Mouse (Mus musculus) limb, embryonic 10.5 days (tissue): ENCODE results near the gene Macrod2. TPM values are rescaled to one million over a fixed set of nuclear protein-coding genes. Genes with fewer than 3 reads are reported as not detected.
A peak's percentile ranks its signal among the peaks of the same experiment; 100 is the strongest.

Source experiments
- DNase-seq: peaks from one replicate; pipeline ENCODE4 v3.0.0-alpha.2; 2017; ENCODE audit warnings: low spot score
- H3K27ac ChIP-seq: fragments of 300-500 bp; sonication (generic); 2 replicates; pipeline ENCODE4 v1.5.1; 2016; ENCODE audit warnings: mild to moderate bottlenecking
- H3K27me3 ChIP-seq: fragments of 300-500 bp; sonication (generic); 2 replicates; pipeline ENCODE4 v1.6.1; 2016; ENCODE audit warnings: low read depth, mild to moderate bottlenecking; ENCODE audit not compliant: poor library complexity, severe bottlenecking
- H3K36me3 ChIP-seq: fragments of 300-500 bp; sonication (generic); 2 replicates; pipeline ENCODE4 v1.6.1; 2016; ENCODE audit warnings: mild to moderate bottlenecking, moderate library complexity
- H3K4me1 ChIP-seq: fragments of 300-500 bp; sonication (generic); 2 replicates; pipeline ENCODE4 v1.6.1; 2016
- H3K4me3 ChIP-seq: fragments of 300-500 bp; sonication (generic); 2 replicates; pipeline ENCODE4 v1.5.1; 2016; ENCODE audit warnings: mild to moderate bottlenecking, moderate library complexity
- H3K9me3 ChIP-seq: fragments of 300-500 bp; sonication (generic); replicated peaks from 2 replicates; pipeline ENCODE4 v1.6.1; 2016; ENCODE audit warnings: mild to moderate bottlenecking
- WGBS: fragments of 180-500 bp; shearing (Covaris S2); methylation state at CpG from one replicate; pipeline ENCODE4 v1.1.7; 2016; 5-methylcytosine and 5-hydroxymethylcytosine counted together
- polyA plus RNA-seq: library from polyadenylated mRNA; unstranded; fragments of >200 nt; fragmentation: Nextera tagmentation; extraction: Ambion mirVana; gene quantifications from 2 replicates; pipeline ENCODE4 v1.2.1, GENCODE M21; 2016

Gene Macrod2
- polyA plus RNA-seq, 1 experiment from 2014 or later: 42.7 TPM

- Histone ChIP-seq H3K27me3 (no peaks in the 10 kb centered on the region), H3K4me3 (no peak overlapping the region), H3K27ac (no peak overlapping the region), H3K36me3 (no peaks in the 10 kb centered on the region), H3K9me3 (no peaks in the 10 kb centered on the region), H3K4me1 (no peaks in the 10 kb centered on the region)
- WGBS: 77% methylated on average over 2 of the region's 2 CpGs
- DNase-seq: no peak
Measured at GRCm38 (mm10) chr2:140621730-140622337, 226.7 kb downstream of the Macrod2 start.

DNA sequence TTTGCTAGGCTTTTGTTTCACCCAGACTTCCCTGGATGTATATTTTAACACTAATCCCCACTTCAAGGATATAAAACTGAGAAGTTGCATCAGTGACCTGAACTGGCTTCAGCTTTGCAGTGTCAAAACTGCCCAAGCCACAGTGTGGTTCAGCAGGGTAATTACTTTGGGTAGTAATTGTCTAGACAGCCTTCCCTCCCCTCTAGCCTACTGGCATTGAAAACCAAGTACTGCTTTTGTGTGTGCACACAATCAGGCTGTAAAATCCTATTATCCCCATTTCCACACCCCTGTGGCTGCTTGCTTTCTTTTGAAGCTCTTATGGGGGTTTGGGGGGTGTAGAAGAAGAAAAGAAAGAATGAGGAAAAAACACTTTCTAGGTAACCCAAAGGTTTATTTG lies 258.4 kb downstream of the Macrod2 start:
- DNase-seq: no peak
- Histone ChIP-seq H3K9me3 (no peaks in the 10 kb centered on the region), H3K36me3 (peaks cover 10% of the 10 kb centered on the region), H3K27me3 (no peaks in the 10 kb centered on the region), H3K27ac (no peak overlapping the region), H3K4me1 (peaks cover 3% of the 10 kb centered on the region; the same call in 1 of the 2 replicates), H3K4me3 (no peak overlapping the region)

DNA sequence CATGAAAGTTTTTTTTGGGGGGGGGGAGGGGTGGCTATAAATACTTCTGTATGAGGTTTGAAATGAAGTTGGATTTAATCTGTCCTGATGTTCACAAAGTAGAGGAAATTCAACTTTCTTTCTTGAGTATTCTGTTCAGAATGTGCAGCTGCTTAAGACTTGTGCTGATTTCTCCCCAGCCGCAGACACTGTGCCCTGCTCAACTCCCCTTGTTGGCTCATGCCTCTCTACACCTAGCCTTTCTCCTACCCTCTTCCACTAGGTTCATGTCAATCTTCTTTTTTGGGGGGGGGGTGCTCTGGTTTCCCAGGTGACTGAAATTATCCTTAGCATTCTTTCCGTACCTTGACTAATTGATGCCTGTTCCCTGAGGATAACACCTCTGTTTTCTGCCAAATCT lies 258.9 kb downstream of the Macrod2 start:
- peaks cover 15% of the 10 kb centered on the region for H3K36me3 ChIP-seq
- H3K27me3 ChIP-seq: no peaks in the 10 kb centered on the region
- no peak for DNase-seq
- 79% methylated on average over 2 of the region's 2 CpGs for WGBS
- H3K9me3 ChIP-seq: no peaks in the 10 kb centered on the region
- H3K4me1 ChIP-seq: peaks cover 3% of the 10 kb centered on the region; the same call in 1 of the 2 replicates
- no peak overlapping the region for H3K4me3 ChIP-seq
- H3K27ac ChIP-seq: no peak overlapping the region

GRCm38 (mm10) chr2:140662673-140663072 lies 267.6 kb downstream of the Macrod2 start:
- no peak for DNase-seq
- Histone ChIP-seq H3K4me3 (no peak overlapping the region), H3K4me1 (peaks cover 21% of the 10 kb centered on the region), H3K27ac (no peak overlapping the region), H3K27me3 (no peaks in the 10 kb centered on the region), H3K36me3 (peaks cover 73% of the 10 kb centered on the region), H3K9me3 (no peaks in the 10 kb centered on the region)
- 93% methylated on average over 5 of the region's 5 CpGs for WGBS

DNA sequence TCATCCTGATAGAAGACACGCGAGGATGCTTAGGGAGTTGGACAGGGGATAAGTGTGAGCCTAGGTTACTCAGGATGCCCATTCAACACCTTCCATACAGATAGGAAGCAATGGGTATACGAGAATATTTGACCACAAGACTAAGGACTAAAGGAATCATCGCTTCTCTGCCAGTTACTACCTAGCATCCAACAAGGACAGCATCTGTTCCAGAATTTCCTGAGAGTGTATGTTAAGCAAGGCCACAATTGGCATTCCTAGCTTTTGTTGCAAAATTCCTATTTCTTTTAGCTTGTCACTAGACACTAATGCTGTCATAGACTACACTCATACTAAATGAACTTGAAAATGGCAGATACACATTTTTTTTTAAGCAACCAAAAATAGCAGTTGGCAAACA lies 269.3 kb downstream of the Macrod2 start:
- Histone ChIP-seq H3K36me3 (peaks cover 57% of the 10 kb centered on the region), H3K9me3 (no peaks in the 10 kb centered on the region)
- WGBS: 90% methylated on average over 4 of the region's 4 CpGs

DNA sequence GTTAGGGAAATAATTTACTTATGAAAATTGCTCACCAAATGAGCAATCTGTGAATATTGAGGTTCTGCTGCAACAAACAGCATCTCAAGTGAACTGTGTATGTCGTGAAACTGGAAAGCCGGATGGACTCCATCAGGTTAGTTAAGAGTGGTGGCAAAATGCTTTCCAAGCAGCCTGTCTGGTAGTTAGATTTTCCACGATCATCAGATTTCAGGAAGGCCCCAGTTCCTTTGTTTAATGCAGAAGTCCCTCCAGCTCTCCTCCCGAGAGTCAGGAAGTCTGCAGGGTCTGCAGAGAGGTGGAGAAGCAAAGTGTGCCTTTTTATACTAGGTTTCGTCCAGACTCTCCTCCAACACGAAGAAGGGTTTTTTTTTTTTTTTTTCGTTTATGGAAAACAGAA lies 271.7 kb downstream of the Macrod2 start:
- peaks cover 46% of the 10 kb centered on the region for H3K4me1 ChIP-seq
- H3K27ac ChIP-seq: peak overlapping the region; percentile 84
- H3K4me3 ChIP-seq: peak overlapping the region; percentile 67
- no peaks in the 10 kb centered on the region for H3K9me3 ChIP-seq
- H3K27me3 ChIP-seq: no peaks in the 10 kb centered on the region
- 33% methylated on average over 7 of the region's 7 CpGs for WGBS
- H3K36me3 ChIP-seq: peaks cover 33% of the 10 kb centered on the region
- DNase-seq: peak; percentile 41

More for the DNA sequence above, 269.3 kb downstream of the Macrod2 start:
- no peak overlapping the region for H3K27ac ChIP-seq
- H3K27me3 ChIP-seq: no peaks in the 10 kb centered on the region
- peaks cover 38% of the 10 kb centered on the region for H3K4me1 ChIP-seq
- no peak for DNase-seq
- H3K4me3 ChIP-seq: no peak overlapping the region

- Histone ChIP-seq H3K9me3 (no peaks in the 10 kb centered on the region), H3K27ac (peak overlapping the region; percentile 84), H3K4me3 (peak overlapping the region; percentile 67), H3K27me3 (no peaks in the 10 kb centered on the region), H3K4me1 (peaks cover 46% of the 10 kb centered on the region), H3K36me3 (peaks cover 27% of the 10 kb centered on the region)
- 56% methylated on average over 13 of the region's 13 CpGs for WGBS
- DNase-seq: no peak
Measured at GRCm38 (mm10) chr2:140667261-140668047, 272.3 kb downstream of the Macrod2 start.

DNA sequence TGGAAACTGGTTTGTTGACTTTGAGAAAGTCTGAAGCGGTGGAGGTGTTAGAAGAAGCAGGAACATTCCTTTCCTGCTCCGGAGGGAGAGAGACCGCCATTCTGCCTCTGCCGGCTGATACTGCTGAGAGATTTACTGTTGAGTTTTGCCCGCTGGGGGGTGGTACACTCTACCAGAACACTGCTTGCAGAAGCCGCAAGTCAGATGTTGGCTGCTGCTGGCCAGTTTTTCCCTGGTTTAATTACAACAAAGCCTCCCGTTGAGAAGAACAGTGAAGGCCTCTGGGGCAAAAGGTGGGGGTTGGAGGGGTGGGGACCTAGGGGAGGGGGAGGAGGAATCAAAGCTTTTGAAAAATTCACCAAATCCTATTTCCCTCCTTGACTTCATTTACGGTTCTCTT lies 273.2 kb downstream of the Macrod2 start:
- 2% methylated on average over 8 of the region's 8 CpGs for WGBS
- Histone ChIP-seq H3K4me1 (peaks cover 46% of the 10 kb centered on the region), H3K4me3 (peak overlapping the region; percentile 67)

DNA sequence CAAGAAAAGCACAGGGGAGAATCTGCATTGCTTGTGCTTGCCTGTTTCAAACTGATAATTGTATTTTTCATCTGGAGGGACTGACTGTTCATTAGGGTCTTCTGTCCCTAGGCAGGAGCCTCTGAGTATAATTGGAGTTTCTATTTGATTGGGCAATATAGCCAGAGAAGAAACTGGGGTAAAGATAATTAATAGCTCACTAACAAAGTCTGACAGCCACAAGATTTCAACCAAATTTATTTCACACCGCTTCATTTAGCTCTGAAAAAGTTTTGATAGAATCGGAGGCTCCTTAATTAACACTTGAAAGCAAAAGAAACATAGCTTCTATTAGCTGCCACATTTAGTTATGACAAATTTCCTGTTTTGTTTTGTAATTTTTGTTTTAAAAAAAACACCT lies 274.0 kb downstream of the Macrod2 start:
- 17% methylated on average over 2 of the region's 2 CpGs for WGBS

More for the DNA sequence above, 273.2 kb downstream of the Macrod2 start:
- Histone ChIP-seq H3K9me3 (no peaks in the 10 kb centered on the region), H3K36me3 (peaks cover 19% of the 10 kb centered on the region), H3K27me3 (no peaks in the 10 kb centered on the region), H3K27ac (peak overlapping the region; percentile 84)
- DNase-seq: peak; percentile 85

DNA sequence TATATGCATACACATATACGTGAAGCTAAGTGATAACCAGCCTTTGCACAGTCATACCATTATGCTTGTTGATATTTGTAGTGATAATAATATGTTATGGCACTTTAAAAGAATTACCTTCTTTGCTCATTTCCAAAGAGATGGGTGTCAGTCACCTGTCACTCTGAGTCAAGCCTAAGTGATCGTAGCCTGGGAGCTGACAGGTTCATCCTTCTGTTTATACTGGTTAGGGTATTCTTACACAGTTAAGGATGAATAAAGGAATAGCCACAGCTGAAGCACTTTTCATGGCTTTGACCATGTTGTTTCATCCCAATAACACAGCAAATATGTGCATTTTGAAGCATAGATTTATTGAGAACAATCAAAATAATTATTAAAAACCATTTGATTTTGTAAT lies 274.7 kb downstream of the Macrod2 start:
- H3K27ac ChIP-seq: peak overlapping the region; percentile 92; the same call in 1 of the 2 replicates
- H3K4me1 ChIP-seq: peaks cover 46% of the 10 kb centered on the region

More for the DNA sequence above, 274.0 kb downstream of the Macrod2 start:
- Histone ChIP-seq H3K4me3 (peak overlapping the region; percentile 67), H3K27ac (peak overlapping the region; percentile 84), H3K9me3 (no peaks in the 10 kb centered on the region), H3K36me3 (peaks cover 12% of the 10 kb centered on the region), H3K27me3 (no peaks in the 10 kb centered on the region), H3K4me1 (peaks cover 46% of the 10 kb centered on the region)
- no peak for DNase-seq

DNA sequence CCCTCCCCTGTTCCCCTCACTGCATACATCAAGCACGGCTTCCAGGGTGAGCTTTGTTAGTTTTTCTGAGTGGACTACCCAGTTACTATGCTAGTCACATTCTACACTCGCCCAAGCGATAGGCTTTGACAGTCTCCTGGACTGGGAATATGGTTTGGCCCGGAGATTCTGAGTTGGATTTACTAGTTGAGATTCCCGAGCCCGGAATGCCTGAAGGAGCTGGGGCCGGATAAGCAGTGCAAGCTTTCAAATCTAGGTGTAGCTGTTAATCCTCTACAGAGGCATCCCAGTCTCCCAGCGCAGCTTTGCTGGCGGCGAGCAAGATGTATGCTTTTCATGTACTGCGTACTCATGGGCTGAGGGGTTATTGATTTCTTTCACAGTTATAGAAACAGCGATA lies 275.3 kb downstream of the Macrod2 start:
- DNase-seq: peak; percentile 75
- under 1% methylated on average over 12 of the region's 12 CpGs for WGBS
- H3K27ac ChIP-seq: peak overlapping the region; percentile 92
- no peaks in the 10 kb centered on the region for H3K27me3 ChIP-seq
- H3K36me3 ChIP-seq: peaks cover 5% of the 10 kb centered on the region; the same call in 1 of the 2 replicates
- H3K4me3 ChIP-seq: peak overlapping the region; percentile 67
- H3K4me1 ChIP-seq: peaks cover 44% of the 10 kb centered on the region
- no peaks in the 10 kb centered on the region for H3K9me3 ChIP-seq

More for the DNA sequence above, 274.7 kb downstream of the Macrod2 start:
- DNase-seq: no peak
- no peaks in the 10 kb centered on the region for H3K9me3 ChIP-seq
- peak overlapping the region; percentile 67 for H3K4me3 ChIP-seq
- no peaks in the 10 kb centered on the region for H3K27me3 ChIP-seq
- H3K36me3 ChIP-seq: peaks cover 8% of the 10 kb centered on the region
- WGBS: 50% methylated on average over 2 of the region's 2 CpGs

DNA sequence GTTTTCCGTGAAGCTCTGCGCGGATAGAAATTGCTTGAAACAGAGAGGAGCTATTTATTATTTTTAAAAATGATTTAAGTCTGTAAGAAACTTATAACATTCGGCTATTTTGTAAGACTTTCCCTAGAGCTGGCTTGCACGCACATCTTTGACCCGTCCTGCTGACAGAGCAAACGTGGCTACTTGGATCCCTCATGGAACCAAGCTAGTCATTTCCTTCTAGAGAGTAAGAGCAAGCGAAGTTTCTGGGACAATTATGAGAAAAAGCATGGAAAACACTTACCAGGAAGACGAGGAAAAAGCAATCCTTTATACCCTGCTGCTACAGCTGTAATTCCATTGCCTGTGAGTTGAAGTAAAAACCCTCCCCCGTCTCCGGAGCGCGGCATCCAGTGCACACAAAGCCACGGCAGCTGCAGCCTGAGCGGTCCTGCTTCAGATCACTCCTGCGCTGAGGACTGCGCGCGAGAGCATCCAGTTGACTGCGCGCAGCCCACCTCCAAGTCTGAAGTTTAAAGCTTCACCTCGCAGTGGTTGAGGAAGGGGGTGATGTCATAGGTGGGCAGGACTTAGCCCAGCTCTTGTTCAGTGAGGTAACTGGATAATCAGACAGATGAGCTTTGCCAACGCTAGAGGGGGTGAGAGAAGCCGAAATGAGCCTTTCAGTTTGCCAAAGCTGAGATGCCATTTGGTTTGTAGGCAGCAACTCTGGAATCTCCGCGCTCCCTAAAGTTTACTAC lies 276.0 kb downstream of the Macrod2 start, which contains the start of gene Flrt3:
Flrt3 (minus strand) TSS at position 507 of the 740 bp plus-strand sequence.
- Histone ChIP-seq H3K4me3 (peak within 1 kb of the TSS; percentile 67), H3K36me3 (no peaks in the 10 kb centered on the region), H3K27me3 (no peaks in the 10 kb centered on the region), H3K4me1 (peaks cover 39% of the 10 kb centered on the region), H3K27ac (peak within 1 kb of the TSS; percentile 92), H3K9me3 (no peaks in the 10 kb centered on the region)
- under 1% methylated on average over 26 of the region's 26 CpGs for WGBS
- peak; percentile 88 for DNase-seq
